Comparison of ENCODE assay signal across 8 mouse cellular contexts in the genomic region with DNA sequence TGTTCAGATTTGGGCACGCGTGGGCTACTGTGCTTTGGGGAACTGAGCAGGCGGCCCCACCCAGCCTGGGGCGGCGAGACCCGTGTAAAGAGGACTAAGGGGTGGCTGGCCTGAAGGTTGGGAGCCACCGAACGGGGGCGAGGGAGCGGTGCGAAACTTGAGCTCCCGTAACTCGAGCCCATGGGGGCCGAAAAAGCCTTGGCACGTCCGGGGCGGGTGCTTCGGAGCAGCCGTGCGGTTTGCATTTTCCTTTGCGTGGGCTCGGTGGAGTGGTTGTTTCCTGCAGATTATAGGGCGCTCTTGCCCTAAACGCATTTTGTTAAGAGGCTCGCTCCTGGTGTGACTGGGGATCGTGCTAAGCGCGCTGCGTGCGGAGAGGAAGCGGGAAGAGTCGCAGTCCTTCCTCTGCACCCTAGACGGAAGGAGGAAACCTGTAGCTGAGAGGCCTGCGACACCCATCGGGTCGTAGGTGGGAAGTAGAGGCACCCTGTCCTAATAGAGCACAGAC. TPM values are rescaled to one million over a fixed set of nuclear protein-coding genes. Genes with fewer than 3 reads are reported as not detected.
A peak's percentile ranks its signal among the peaks of the same experiment; 100 is the strongest.
DNase-seq lines count a peak whose midpoint lies in the region; ATAC-seq and TF ChIP-seq lines count a peak whose summit lies in the region.

No protein-coding gene starts in this region.

- no peak for TF ChIP-seq CTCF in embryonic fibroblast, embryonic 13.5 days (IDR thresholded peaks at IDR 0.05; ENCODE audit: borderline replicate concordance, insufficient read depth, low read length)
- TF ChIP-seq CTCF in lung, embryonic 14.5 days (IDR thresholded peaks at IDR 0.05; ENCODE audit: low read depth) = no peak

- H3K4me3 ChIP-seq in kidney, embryonic 16.5 days (ENCODE audit: low read length) = peak overlapping the region; percentile 97
- peak overlapping the region; percentile 84 for H3K4me3 ChIP-seq in embryonic fibroblast, embryonic 13.5 days (ENCODE audit: insufficient read depth, low read length)
- peak overlapping the region; percentile 89 for H3K4me3 ChIP-seq in hindbrain, embryonic 14.5 days (replicated peaks; ENCODE audit: low read length)
- peak overlapping the region; percentile 64 for H3K4me3 ChIP-seq in lung, embryonic 14.5 days (ENCODE audit: low read depth, low read length)

- ATAC-seq in kidney, embryonic 16.5 days (ENCODE audit: low FRiP score, low TSS enrichment) = peak; percentile 57
- peak; percentile 54 for ATAC-seq in hindbrain, embryonic 14.5 days (ENCODE audit: low FRiP score)
- ATAC-seq in lung, embryonic 14.5 days (ENCODE audit: insufficient read depth) = no peak; the same call in 1 of the 2 replicates

- H3K27ac ChIP-seq in kidney, embryonic 16.5 days (ENCODE audit: low read length) = peak overlapping the region; percentile 96
- H3K27ac ChIP-seq in embryonic fibroblast, embryonic 13.5 days (ENCODE audit: insufficient read depth, low read length) = peak overlapping the region; percentile 90
- peak overlapping the region; percentile 90 for H3K27ac ChIP-seq in hindbrain, embryonic 14.5 days
- peak overlapping the region; percentile 95 for H3K27ac ChIP-seq in lung, embryonic 14.5 days (ENCODE audit: low read depth)

- DNase-seq in kidney, postnatal 10 days = no peak
- DNase-seq in NIH3T3 (ENCODE audit: low read depth) = peak; percentile 58
- peak; percentile 39 for DNase-seq in hindbrain, embryonic 14.5 days (ENCODE audit: low spot score)
- DNase-seq in lung, embryonic 14.5 days = peak; percentile 62
- peak; percentile 29 for DNase-seq in retina, postnatal 7 days (ENCODE audit: low read depth, low spot score)
- no peak for DNase-seq in kidney, adult 18-20 months

- H3K4me2 ChIP-seq in kidney, embryonic 16.5 days (replicated peaks; ENCODE audit: low read depth, low read length) = peak overlapping the region; percentile 91
- peak overlapping the region; percentile 99 for H3K4me2 ChIP-seq in hindbrain, embryonic 14.5 days (replicated peaks)
- peak overlapping the region; percentile 93 for H3K4me2 ChIP-seq in lung, embryonic 14.5 days

- TF ChIP-seq POLR2A in embryonic fibroblast, embryonic 13.5 days (IDR thresholded peaks at IDR 0.05; ENCODE audit: low read depth, low read length) = peak; percentile 32; the same call in 1 of the 2 replicates

- under 1% methylated on average over 36 of the region's 36 CpGs for WGBS in kidney, embryonic 16.5 days
- WGBS in hindbrain, embryonic 14.5 days = under 1% methylated on average over 36 of the region's 36 CpGs
- under 1% methylated on average over 36 of the region's 36 CpGs for WGBS in lung, embryonic 14.5 days

- peaks cover 34% of the 10 kb centered on the region for H3K36me3 ChIP-seq in kidney, embryonic 16.5 days (ENCODE audit: insufficient read depth, low read length)
- H3K36me3 ChIP-seq in hindbrain, embryonic 14.5 days (replicated peaks; ENCODE audit: control insufficient read depth, insufficient read depth) = peaks cover 30% of the 10 kb centered on the region
- H3K36me3 ChIP-seq in lung, embryonic 14.5 days (ENCODE audit: insufficient read depth) = peaks cover 35% of the 10 kb centered on the region

- H3K9me3 ChIP-seq in kidney, embryonic 16.5 days (ENCODE audit: low read length) = no peaks in the 10 kb centered on the region
- no peaks in the 10 kb centered on the region for H3K9me3 ChIP-seq in hindbrain, embryonic 14.5 days (ENCODE audit: control insufficient read depth, low read length)
- H3K9me3 ChIP-seq in lung, embryonic 14.5 days (ENCODE audit: low read depth, low read length) = no peaks in the 10 kb centered on the region

- peak overlapping the region; percentile 95 for H3K9ac ChIP-seq in kidney, embryonic 16.5 days (replicated peaks; ENCODE audit: low read length)
- H3K9ac ChIP-seq in hindbrain, embryonic 14.5 days = peak overlapping the region; percentile 87
- peak overlapping the region; percentile 88 for H3K9ac ChIP-seq in lung, embryonic 14.5 days

- H3K4me1 ChIP-seq in kidney, embryonic 16.5 days (ENCODE audit: insufficient read depth, low read length) = peaks cover 23% of the 10 kb centered on the region
- peaks cover 5% of the 10 kb centered on the region; the same call in 1 of the 2 replicates for H3K4me1 ChIP-seq in embryonic fibroblast, embryonic 13.5 days (ENCODE audit: control insufficient read depth, insufficient read depth, low read length)
- no peaks in the 10 kb centered on the region; the same call in 1 of the 2 replicates for H3K4me1 ChIP-seq in hindbrain, embryonic 14.5 days (replicated peaks; ENCODE audit: control insufficient read depth, insufficient read depth, low read length)
- H3K4me1 ChIP-seq in lung, embryonic 14.5 days (ENCODE audit: insufficient read depth) = peaks cover 3% of the 10 kb centered on the region; the same call in 1 of the 2 replicates

- no peaks in the 10 kb centered on the region for H3K27me3 ChIP-seq in kidney, embryonic 16.5 days (ENCODE audit: insufficient read depth, low read length)
- H3K27me3 ChIP-seq in hindbrain, embryonic 14.5 days (ENCODE audit: control insufficient read depth, insufficient read depth, low read length) = no peaks in the 10 kb centered on the region
- no peaks in the 10 kb centered on the region for H3K27me3 ChIP-seq in lung, embryonic 14.5 days (ENCODE audit: insufficient read depth, low read length)

RNA-seq across cellular contexts. Expression of a gene that starts 4.8 kb away (rescaled TPM):
- 1,802 and 1,946 TPM in 2 replicates for polyA plus RNA-seq in kidney, embryonic 16.5 days (2015; fragmentation: Nextera tagmentation; extraction: Ambion mirVana)
- 671 and 785 TPM in 2 replicates for polyA plus RNA-seq in embryonic fibroblast, embryonic 13.5 days (2011; ENCODE audit: insufficient read length, low read depth, missing spikeins)
- polyA plus RNA-seq in hindbrain, embryonic 14.5 days (2014; fragmentation: Nextera tagmentation; extraction: Ambion mirVana) = 545 and 632 TPM in 2 replicates
- 1,903 and 1,950 TPM in 2 replicates for polyA plus RNA-seq in lung, embryonic 14.5 days (2014; fragmentation: Nextera tagmentation; extraction: Ambion mirVana)

RNA-seq across cellular contexts. Expression of a gene that starts 15.0 kb away (rescaled TPM):
- 0.17 TPM in 1 of 2 replicates, not detected in the other for polyA plus RNA-seq in kidney, embryonic 16.5 days (2015; fragmentation: Nextera tagmentation; extraction: Ambion mirVana)
- not detected in 2 replicates for polyA plus RNA-seq in embryonic fibroblast, embryonic 13.5 days (2011; ENCODE audit: insufficient read length, low read depth, missing spikeins)
- 0.19 and 0.29 TPM in 2 replicates for polyA plus RNA-seq in hindbrain, embryonic 14.5 days (2014; fragmentation: Nextera tagmentation; extraction: Ambion mirVana)
- 0.13 TPM in 1 of 2 replicates, not detected in the other for polyA plus RNA-seq in lung, embryonic 14.5 days (2014; fragmentation: Nextera tagmentation; extraction: Ambion mirVana)

RNA-seq across cellular contexts. Expression of a gene that starts 50.1 kb away (rescaled TPM):
- 45.7 and 50.5 TPM in 2 replicates for polyA plus RNA-seq in kidney, embryonic 16.5 days (2015; fragmentation: Nextera tagmentation; extraction: Ambion mirVana)
- 73.1 and 90.6 TPM in 2 replicates for polyA plus RNA-seq in embryonic fibroblast, embryonic 13.5 days (2011; ENCODE audit: insufficient read length, low read depth, missing spikeins)
- 36.1 and 43.8 TPM in 2 replicates for polyA plus RNA-seq in hindbrain, embryonic 14.5 days (2014; fragmentation: Nextera tagmentation; extraction: Ambion mirVana)
- polyA plus RNA-seq in lung, embryonic 14.5 days (2014; fragmentation: Nextera tagmentation; extraction: Ambion mirVana) = 41.7 and 47.1 TPM in 2 replicates

RNA-seq across cellular contexts. Expression of a gene that starts 50.2 kb away (rescaled TPM):
- polyA plus RNA-seq in kidney, embryonic 16.5 days (2015; fragmentation: Nextera tagmentation; extraction: Ambion mirVana) = 30.9 and 34.4 TPM in 2 replicates
- polyA plus RNA-seq in embryonic fibroblast, embryonic 13.5 days (2011; ENCODE audit: insufficient read length, low read depth, missing spikeins) = 25.9 and 26.9 TPM in 2 replicates
- 12.7 and 13.0 TPM in 2 replicates for polyA plus RNA-seq in hindbrain, embryonic 14.5 days (2014; fragmentation: Nextera tagmentation; extraction: Ambion mirVana)
- 19.2 and 24.5 TPM in 2 replicates for polyA plus RNA-seq in lung, embryonic 14.5 days (2014; fragmentation: Nextera tagmentation; extraction: Ambion mirVana)

Comparison
In these comparisons a context has a peak if more than half of its experiments do, and no peak if none do; other contexts are left out.
1. DNase-seq: peak in NIH3T3 (single experiment), hindbrain, embryonic 14.5 days (single experiment), lung, embryonic 14.5 days (single experiment) and retina, postnatal 7 days (single experiment); none in kidney, postnatal 10 days (single experiment) and kidney, adult 18-20 months (single experiment).
2. Peak in every context shown above with its lines, with median percentiles within 50 percentile points of each other: H3K27ac ChIP-seq, H3K4me2 ChIP-seq, H3K4me3 ChIP-seq and H3K9ac ChIP-seq.